Comparison of ENCODE assay signal across 8 mouse cellular contexts in the genomic region with DNA sequence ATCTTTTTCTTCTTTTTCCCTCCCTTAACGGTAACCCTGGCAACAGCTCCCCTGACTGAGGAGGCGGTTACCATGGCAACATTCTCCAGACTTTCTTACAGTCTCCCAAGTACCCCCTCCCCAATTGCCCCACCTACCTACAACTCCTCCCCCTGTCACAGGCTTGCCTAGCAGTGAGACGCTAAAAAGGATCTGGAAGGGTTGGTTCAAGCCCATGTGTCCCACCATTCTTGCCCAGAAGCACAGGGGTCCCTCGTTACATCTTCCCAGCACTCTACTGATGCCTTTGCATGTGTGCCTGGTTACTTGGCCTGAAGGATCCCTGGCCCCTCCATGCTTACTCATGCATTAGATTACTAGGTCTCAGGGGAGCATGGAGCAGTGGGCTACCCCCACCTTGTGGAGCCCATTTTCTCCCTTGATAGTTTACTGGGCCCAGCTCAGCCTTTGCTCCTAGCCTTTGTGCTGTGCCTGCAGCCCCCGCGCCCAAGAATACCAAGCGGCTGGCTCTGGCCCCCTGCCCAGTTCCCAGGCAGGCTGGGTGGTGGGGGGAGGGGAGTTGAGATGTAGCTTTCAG. TPM values are rescaled to one million over a fixed set of nuclear protein-coding genes. Genes with fewer than 3 reads are reported as not detected.
DNase-seq lines count a peak whose midpoint lies in the region; ATAC-seq and TF ChIP-seq lines count a peak whose summit lies in the region.

No protein-coding gene starts in this region.

- DNase-seq in cerebellum, adult 8-10 months, result peak; percentile 60
- DNase-seq in left cerebral cortex, adult 8-10 months (ENCODE audit: low spot score in 2 of 2), result peak; percentile 50 to 80
- DNase-seq in gastrocnemius, adult 8-10 months (ENCODE audit: low spot score in 2 of 2), result no peak

- 42% methylated on average over 7 of the region's 7 CpGs for WGBS in heart, embryonic 13.5 days
- WGBS in heart, embryonic 11.5 days (ENCODE audit: insufficient replicate concordance), result 46% methylated on average over 7 of the region's 7 CpGs
- 36% methylated on average over 7 of the region's 7 CpGs for WGBS in heart, embryonic 15.5 days
- WGBS in olfactory bulb, adult 2 months, result 15% methylated on average over 7 of the region's 7 CpGs

- H3K4me1 ChIP-seq in heart, embryonic 13.5 days, result peaks cover 55% of the 10 kb centered on the region
- H3K4me1 ChIP-seq in heart, embryonic 11.5 days (ENCODE audit: control insufficient read depth, insufficient read depth, low read length), result peaks cover 50% of the 10 kb centered on the region
- peaks cover 61% of the 10 kb centered on the region for H3K4me1 ChIP-seq in heart, embryonic 15.5 days (replicated peaks)
- H3K4me1 ChIP-seq in olfactory bulb, adult 2 months (ENCODE audit: control insufficient read depth, insufficient read depth, low read length), result peaks cover 55% of the 10 kb centered on the region

- H3K9me3 ChIP-seq in heart, embryonic 13.5 days, result no peaks in the 10 kb centered on the region
- H3K9me3 ChIP-seq in heart, embryonic 11.5 days (replicated peaks; ENCODE audit: control insufficient read depth, low read length), result no peaks in the 10 kb centered on the region
- no peaks in the 10 kb centered on the region for H3K9me3 ChIP-seq in heart, embryonic 15.5 days (replicated peaks)

- H3K4me2 ChIP-seq in heart, embryonic 13.5 days, result peak overlapping the region; percentile 86
- no peak overlapping the region for H3K4me2 ChIP-seq in heart, embryonic 11.5 days
- peak overlapping the region; percentile 2; the same call in 1 of the 2 replicates for H3K4me2 ChIP-seq in heart, embryonic 15.5 days

- H3K4me3 ChIP-seq in heart, embryonic 13.5 days, result no peak overlapping the region
- no peak overlapping the region for H3K4me3 ChIP-seq in heart, embryonic 11.5 days (ENCODE audit: low read depth, low read length)
- no peak overlapping the region for H3K4me3 ChIP-seq in heart, embryonic 15.5 days
- no peak overlapping the region for H3K4me3 ChIP-seq in olfactory bulb, adult 2 months (ENCODE audit: insufficient read depth, low read depth, low read length)

- peak overlapping the region; percentile 95 for H3K27ac ChIP-seq in heart, embryonic 13.5 days (replicated peaks)
- H3K27ac ChIP-seq in heart, embryonic 11.5 days (ENCODE audit: low read depth, low read length), result no peak overlapping the region
- H3K27ac ChIP-seq in heart, embryonic 15.5 days, result peak overlapping the region; percentile 49
- H3K27ac ChIP-seq in olfactory bulb, adult 2 months (ENCODE audit: insufficient read depth, low read depth, low read length), result peak overlapping the region; percentile 78

- no peak for ATAC-seq in heart, embryonic 13.5 days (ENCODE audit: extremely low read depth, insufficient number of reproducible peaks, low FRiP score, low TSS enrichment)
- no peak for ATAC-seq in heart, embryonic 11.5 days (replicated peaks; ENCODE audit: insufficient number of reproducible peaks, low FRiP score, low TSS enrichment)
- 0 out of 2 replicates have a peak, but pooled peaks have one; percentile 7 for ATAC-seq in heart, embryonic 15.5 days (replicated peaks; ENCODE audit: insufficient number of reproducible peaks, insufficient read depth, low FRiP score, low read depth)
- ATAC-seq in inflammation-experienced regulatory T-cells, adult 6 months, result no peak

- H3K9ac ChIP-seq in heart, embryonic 13.5 days, result peak overlapping the region; percentile 75
- no peak overlapping the region for H3K9ac ChIP-seq in heart, embryonic 11.5 days (ENCODE audit: low read depth, low read length)
- peak overlapping the region; percentile 6; the same call in 1 of the 2 replicates for H3K9ac ChIP-seq in heart, embryonic 15.5 days

- peaks cover 73% of the 10 kb centered on the region for H3K36me3 ChIP-seq in heart, embryonic 13.5 days
- H3K36me3 ChIP-seq in heart, embryonic 11.5 days (ENCODE audit: control insufficient read depth, insufficient read depth, low read length), result peaks cover 23% of the 10 kb centered on the region
- H3K36me3 ChIP-seq in heart, embryonic 15.5 days, result peaks cover 44% of the 10 kb centered on the region

- TF ChIP-seq POLR2A in olfactory bulb, adult 2 months (IDR thresholded peaks at IDR 0.05; ENCODE audit: insufficient read depth, low read depth, low read length), result no peak

- TF ChIP-seq CTCF in olfactory bulb, adult 2 months (IDR thresholded peaks at IDR 0.05; ENCODE audit: insufficient read depth, low read depth, low read length), result no peak

- H3K27me3 ChIP-seq in heart, embryonic 13.5 days (replicated peaks), result no peaks in the 10 kb centered on the region
- H3K27me3 ChIP-seq in heart, embryonic 11.5 days (ENCODE audit: control insufficient read depth, insufficient read depth, low read length), result no peaks in the 10 kb centered on the region
- H3K27me3 ChIP-seq in heart, embryonic 15.5 days, result no peaks in the 10 kb centered on the region

RNA-seq across cellular contexts. Expression of gene Pea15a, which starts 5.6 kb away (rescaled TPM):
- 169 and 180 TPM in 2 replicates for polyA plus RNA-seq in heart, embryonic 13.5 days (2015; fragmentation: Nextera tagmentation; extraction: Ambion mirVana)
- polyA plus RNA-seq in heart, embryonic 11.5 days (2014; fragmentation: Nextera tagmentation; extraction: Ambion mirVana), result 121 and 147 TPM in 2 replicates
- polyA plus RNA-seq in heart, embryonic 15.5 days (2015; fragmentation: Nextera tagmentation; extraction: Ambion mirVana), result 165 and 179 TPM in 2 replicates
- total RNA-seq in left cerebral cortex, adult 8-10 months (2022), result 100 to 1,000 TPM; 409 to 452 (median 428) TPM
- polyA plus RNA-seq in olfactory bulb, adult 2 months (2012; ENCODE audit: insufficient read depth, insufficient read length, low replicate concordance, missing spikeins), result 189 TPM in 1 of 2 replicates, not detected in the other
- 10 to 100 TPM; 46.0 to 50.6 (median 47.6) TPM for polyA plus RNA-seq in inflammation-experienced regulatory T-cells, adult 6 months (2017; shearing (Covaris generic))
- total RNA-seq in gastrocnemius, adult 8-10 months (2022), result 10 to 100 TPM; 15.6 to 23.8 (median 20.3) TPM

RNA-seq across cellular contexts. Expression of gene Casq1, which starts 18.7 kb away (rescaled TPM):
- 162 and 211 TPM in 2 replicates for polyA plus RNA-seq in heart, embryonic 13.5 days (2015; fragmentation: Nextera tagmentation; extraction: Ambion mirVana)
- polyA plus RNA-seq in heart, embryonic 11.5 days (2014; fragmentation: Nextera tagmentation; extraction: Ambion mirVana), result 205 and 230 TPM in 2 replicates
- polyA plus RNA-seq in heart, embryonic 15.5 days (2015; fragmentation: Nextera tagmentation; extraction: Ambion mirVana), result 96.7 and 102 TPM in 2 replicates
- 1 to 10 TPM in 3 of 4 experiments, under 1 TPM in 1; 0.79 to 3.1 (median 2.0) TPM for total RNA-seq in left cerebral cortex, adult 8-10 months (2022)
- polyA plus RNA-seq in olfactory bulb, adult 2 months (2012; ENCODE audit: insufficient read depth, insufficient read length, low replicate concordance, missing spikeins), result not detected in 2 replicates
- not detected for polyA plus RNA-seq in inflammation-experienced regulatory T-cells, adult 6 months (2017; shearing (Covaris generic))
- total RNA-seq in gastrocnemius, adult 8-10 months (2022), result 1,000 to 10,000 TPM; 2,216 to 3,193 (median 3,049) TPM

RNA-seq across cellular contexts. Expression of gene Dcaf8, which starts 53.1 kb away (rescaled TPM):
- 106 and 108 TPM in 2 replicates for polyA plus RNA-seq in heart, embryonic 13.5 days (2015; fragmentation: Nextera tagmentation; extraction: Ambion mirVana)
- 85.4 and 105 TPM in 2 replicates for polyA plus RNA-seq in heart, embryonic 11.5 days (2014; fragmentation: Nextera tagmentation; extraction: Ambion mirVana)
- 107 and 118 TPM in 2 replicates for polyA plus RNA-seq in heart, embryonic 15.5 days (2015; fragmentation: Nextera tagmentation; extraction: Ambion mirVana)
- 100 to 1,000 TPM; 118 to 125 (median 119) TPM for total RNA-seq in left cerebral cortex, adult 8-10 months (2022)
- 96.2 TPM in 1 of 2 replicates, not detected in the other for polyA plus RNA-seq in olfactory bulb, adult 2 months (2012; ENCODE audit: insufficient read depth, insufficient read length, low replicate concordance, missing spikeins)
- polyA plus RNA-seq in inflammation-experienced regulatory T-cells, adult 6 months (2017; shearing (Covaris generic)), result 10 to 100 TPM; 46.7 to 99.2 (median 78.4) TPM
- total RNA-seq in gastrocnemius, adult 8-10 months (2022), result 100 to 1,000 TPM; 197 to 219 (median 208) TPM

RNA-seq across cellular contexts. Expression of gene Atp1a4, which starts 57.3 kb away (rescaled TPM):
- polyA plus RNA-seq in heart, embryonic 13.5 days (2015; fragmentation: Nextera tagmentation; extraction: Ambion mirVana), result 0.21 and 0.52 TPM in 2 replicates
- polyA plus RNA-seq in heart, embryonic 11.5 days (2014; fragmentation: Nextera tagmentation; extraction: Ambion mirVana), result 0.31 and 0.35 TPM in 2 replicates
- polyA plus RNA-seq in heart, embryonic 15.5 days (2015; fragmentation: Nextera tagmentation; extraction: Ambion mirVana), result 0.10 and 0.28 TPM in 2 replicates
- total RNA-seq in left cerebral cortex, adult 8-10 months (2022), result not detected
- not detected in 2 replicates for polyA plus RNA-seq in olfactory bulb, adult 2 months (2012; ENCODE audit: insufficient read depth, insufficient read length, low replicate concordance, missing spikeins)
- polyA plus RNA-seq in inflammation-experienced regulatory T-cells, adult 6 months (2017; shearing (Covaris generic)), result not detected
- under 1 TPM; 0.11 to 0.44 (median 0.27) TPM for total RNA-seq in gastrocnemius, adult 8-10 months (2022)

Comparison
In these comparisons a context has a peak if more than half of its experiments do, and no peak if none do; other contexts are left out.
1. DNase-seq: peak in cerebellum, adult 8-10 months (single experiment) and left cerebral cortex, adult 8-10 months (2 of 2); none in gastrocnemius, adult 8-10 months (0 of 2).
2. RNA of gene Casq1, which starts 18.7 kb away (polyA plus RNA-seq): 205 to 230 TPM in heart, embryonic 11.5 days, 162 to 211 TPM in heart, embryonic 13.5 days and 96.7 to 102 TPM in heart, embryonic 15.5 days; not detected in olfactory bulb, adult 2 months and not detected in inflammation-experienced regulatory T-cells, adult 6 months; every median in the first group is over 10 times any median in the second.